Mouse (Mus musculus) heart, postnatal 0 days (tissue): ENCODE measurements around the gene Skp1a. TPM values are rescaled to one million over a fixed set of nuclear protein-coding genes. Genes with fewer than 3 reads are reported as not detected.

ENCODE experiments used
- ATAC-seq: fragments of 200-750 bp; cut with Nextera tagmentation; 2 replicates; pipeline ENCODE4 v1.8.0; 2017; ENCODE audit warnings: low read depth, moderate number of reproducible peaks, moderate library complexity; ENCODE audit not compliant: insufficient read depth
- DNase-seq: peaks from one replicate; pipeline ENCODE4 v3.0.0-alpha.2; 2016; ENCODE audit warnings: low spot score
- H3K27ac ChIP-seq: fragments of 300-500 bp; sonication (generic); 2 replicates; pipeline ENCODE4 v1.5.1; 2014; ENCODE audit warnings: low read depth, mild to moderate bottlenecking
- H3K27me3 ChIP-seq: fragments of 300-500 bp; sonication (generic); 2 replicates; pipeline ENCODE4 v1.6.1; 2014; ENCODE audit warnings: low read length, mixed read lengths; ENCODE audit not compliant: control insufficient read depth, insufficient read depth
- H3K36me3 ChIP-seq: fragments of 300-500 bp; sonication (generic); replicated peaks from 2 replicates; pipeline ENCODE4 v1.6.1; 2014; ENCODE audit warnings: low read length, mixed read lengths; ENCODE audit not compliant: control insufficient read depth, insufficient read depth
- H3K4me1 ChIP-seq: fragments of 300-500 bp; sonication (generic); 2 replicates; pipeline ENCODE4 v1.6.1; 2014; ENCODE audit warnings: antibody characterized with exemption; ENCODE audit not compliant: control insufficient read depth, insufficient read depth
- H3K4me2 ChIP-seq: fragments of 300-500 bp; sonication (generic); 2 replicates; pipeline ENCODE4 v1.6.1; 2014; ENCODE audit warnings: low read depth, mild to moderate bottlenecking, low read length, moderate library complexity
- H3K4me3 ChIP-seq: fragments of 300-500 bp; sonication (generic); 2 replicates; pipeline ENCODE4 v1.5.1; 2014; ENCODE audit warnings: low read depth, low read length
- H3K9ac ChIP-seq: fragments of 300-500 bp; sonication (generic); replicated peaks from 2 replicates; pipeline ENCODE4 v1.6.1; 2014; ENCODE audit warnings: low read depth, low read length, mixed read lengths
- H3K9me3 ChIP-seq: fragments of 300-500 bp; sonication (generic); replicated peaks from 2 replicates; pipeline ENCODE4 v1.6.1; 2016; ENCODE audit warnings: low read length; ENCODE audit not compliant: control insufficient read depth
- CTCF ChIP-seq: IDR thresholded peaks from 2 replicates; pipeline ENCODE4 v1.5.1; 2016; ENCODE audit warnings: antibody characterized with exemption, control low read depth, low read depth
- EP300 ChIP-seq: IDR thresholded peaks from 2 replicates; pipeline ENCODE4 v1.6.1; 2016; ENCODE audit warnings: antibody characterized with exemption, low read depth
- WGBS: fragments of 180-500 bp; shearing (Covaris S2); extraction: QIAGEN DNeasy Blood & Tissue Kit; methylation state at CpG from one replicate; pipeline ENCODE4 v1.1.7; 2014; 5-methylcytosine and 5-hydroxymethylcytosine counted together
- polyA plus RNA-seq: library from polyadenylated mRNA; unstranded; fragments of >200 nt; fragmentation: Nextera tagmentation; extraction: Ambion mirVana; gene quantifications from 2 replicates; pipeline ENCODE4 v1.2.1, GENCODE M21; 2015
- total RNA-seq: library from RNA; depleted of rRNA; stranded (reverse); fragments of >200 nt; gene quantifications from 2 replicates; pipeline ENCODE4 v1.2.3, GENCODE M21; 2014; ENCODE audit warnings: low replicate concordance

The Skp1a gene
- total and polyA plus RNA-seq, 2 experiments from 2014 or later, result 158 to 492 TPM

- no peak for TF ChIP-seq CTCF
- TF ChIP-seq EP300, result no peak
- Histone ChIP-seq H3K36me3 (no peaks in the 10 kb centered on the region; the same call in 1 of the 2 replicates), H3K27me3 (no peaks in the 10 kb centered on the region), H3K4me3 (peak overlapping the region; percentile 7; the same call in 1 of the 2 replicates), H3K4me2 (peak overlapping the region; percentile 20; the same call in 1 of the 2 replicates), H3K9ac (no peak overlapping the region; the same call in 1 of the 2 replicates), H3K4me1 (peaks cover 27% of the 10 kb centered on the region), H3K9me3 (no peaks in the 10 kb centered on the region), H3K27ac (peak overlapping the region; percentile 61; the same call in 1 of the 2 replicates)
- WGBS, result 69% methylated on average over 8 of the region's 8 CpGs
- no peak for ATAC-seq
- DNase-seq, result no peak
These were observed 43.6 kb downstream of the Skp1a start for GRCm38 (mm10) chr11:52275366-52275765.

GRCm38 (mm10) chr11:52275774-52276555 lies 44.2 kb downstream of the Skp1a start:
- no peak overlapping the region; the same call in 1 of the 2 replicates for H3K9ac ChIP-seq
- no peaks in the 10 kb centered on the region for H3K27me3 ChIP-seq
- DNase-seq, result no peak
- H3K4me3 ChIP-seq, result peak overlapping the region; percentile 7; the same call in 1 of the 2 replicates
- WGBS, result 66% methylated on average over 9 of the region's 9 CpGs
- peak overlapping the region; percentile 20; the same call in 1 of the 2 replicates for H3K4me2 ChIP-seq
- H3K9me3 ChIP-seq, result no peaks in the 10 kb centered on the region
- peak overlapping the region; percentile 61; the same call in 1 of the 2 replicates for H3K27ac ChIP-seq
- H3K4me1 ChIP-seq, result peaks cover 25% of the 10 kb centered on the region
- ATAC-seq, result no peak
- H3K36me3 ChIP-seq, result no peaks in the 10 kb centered on the region; the same call in 1 of the 2 replicates
- TF ChIP-seq CTCF (no peak), EP300 (no peak)

GRCm38 (mm10) chr11:52276961-52277391 lies 45.2 kb downstream of the Skp1a start:
- peak overlapping the region; percentile 20; the same call in 1 of the 2 replicates for H3K4me2 ChIP-seq
- ATAC-seq (no peak), DNase-seq (no peak)
- H3K4me1 ChIP-seq, result peaks cover 25% of the 10 kb centered on the region
- H3K9ac ChIP-seq, result no peak overlapping the region; the same call in 1 of the 2 replicates
- H3K27me3 ChIP-seq, result peaks cover 4% of the 10 kb centered on the region; the same call in 1 of the 2 replicates
- TF ChIP-seq CTCF, result no peak
- no peak for TF ChIP-seq EP300
- H3K36me3 ChIP-seq, result no peaks in the 10 kb centered on the region; the same call in 1 of the 2 replicates
- H3K9me3 ChIP-seq, result no peaks in the 10 kb centered on the region
- no peak overlapping the region; the same call in 1 of the 2 replicates for H3K27ac ChIP-seq
- 93% methylated on average over 8 of the region's 8 CpGs for WGBS
- H3K4me3 ChIP-seq, result peak overlapping the region; percentile 1; the same call in 1 of the 2 replicates

- Histone ChIP-seq H3K4me2 (peak overlapping the region; percentile 20; the same call in 1 of the 2 replicates), H3K27ac (no peak overlapping the region; the same call in 1 of the 2 replicates), H3K9me3 (no peaks in the 10 kb centered on the region), H3K4me1 (peaks cover 19% of the 10 kb centered on the region), H3K9ac (no peak overlapping the region; the same call in 1 of the 2 replicates), H3K27me3 (peaks cover 10% of the 10 kb centered on the region; the same call in 1 of the 2 replicates), H3K36me3 (no peaks in the 10 kb centered on the region; the same call in 1 of the 2 replicates), H3K4me3 (peak overlapping the region; percentile 31; the same call in 1 of the 2 replicates)
- ATAC-seq, result no peak
- WGBS, result 89% methylated on average over 6 of the region's 6 CpGs
- DNase-seq, result no peak
- TF ChIP-seq CTCF (no peak), EP300 (no peak)
These were observed 45.8 kb downstream of the Skp1a start for GRCm38 (mm10) chr11:52277433-52278150.

- no peaks in the 10 kb centered on the region; the same call in 1 of the 2 replicates for H3K36me3 ChIP-seq
- H3K9ac ChIP-seq, result no peak overlapping the region; the same call in 1 of the 2 replicates
- peak overlapping the region; percentile 31; the same call in 1 of the 2 replicates for H3K4me3 ChIP-seq
- H3K4me1 ChIP-seq, result peaks cover 13% of the 10 kb centered on the region
- peak overlapping the region; percentile 20; the same call in 1 of the 2 replicates for H3K4me2 ChIP-seq
- no peak for TF ChIP-seq CTCF
- TF ChIP-seq EP300, result no peak
- no peak for ATAC-seq
- no peak for DNase-seq
- H3K27me3 ChIP-seq, result peaks cover 13% of the 10 kb centered on the region; the same call in 1 of the 2 replicates
- H3K27ac ChIP-seq, result no peak overlapping the region
- WGBS, result 92% methylated on average over 3 of the region's 3 CpGs
- H3K9me3 ChIP-seq, result no peaks in the 10 kb centered on the region
These were observed 46.4 kb downstream of the Skp1a start for GRCm38 (mm10) chr11:52278164-52278563.
